ENCODE assay signal across 8 mouse cellular contexts in genomic region chr10:20361542-20362449, GRCm38 (mm10). TPM values are rescaled to one million over a fixed set of nuclear protein-coding genes. Genes with fewer than 3 reads are reported as not detected.
DNase-seq lines count a peak whose midpoint lies in the region; ATAC-seq lines count a peak whose summit lies in the region.

No protein-coding gene starts in this region.

- peak; percentile 81 for ATAC-seq in hindbrain, embryonic 16.5 days

- no peak overlapping the region for H3K4me2 ChIP-seq in hindbrain, embryonic 16.5 days (ENCODE audit: low read length)

- peak; percentile 21 to 27 for DNase-seq in heart, adult 18-20 months
- no peak for DNase-seq in heart, embryonic 10.5 days (ENCODE audit: low spot score)
- DNase-seq in 3T3-L1 (ENCODE audit: low read depth, low spot score) (peak; percentile 53), NIH3T3 (ENCODE audit: low read depth) (peak; percentile 70)
- peak; percentile 81 for DNase-seq in retina, embryonic 14.5 days (ENCODE audit: low spot score)
- DNase-seq in layer of hippocampus, adult 8-10 months (ENCODE audit: low spot score in 2 of 2) = no peak
- no peak for DNase-seq in urinary bladder, postnatal 14 days (ENCODE audit: low spot score)

- H3K36me3 ChIP-seq in heart, embryonic 10.5 days = peaks cover 22% of the 10 kb centered on the region
- no peaks in the 10 kb centered on the region for H3K36me3 ChIP-seq in hindbrain, embryonic 16.5 days (ENCODE audit: control insufficient read depth, insufficient read depth, low read length)

- WGBS in heart, embryonic 10.5 days = 59% methylated on average over 10 of the region's 10 CpGs
- 62% methylated on average over 10 of the region's 10 CpGs for WGBS in hindbrain, embryonic 16.5 days

- H3K4me3 ChIP-seq in heart, embryonic 10.5 days = no peak overlapping the region
- H3K4me3 ChIP-seq in hindbrain, embryonic 16.5 days (ENCODE audit: low read length) = no peak overlapping the region

- H3K9me3 ChIP-seq in heart, embryonic 10.5 days = no peaks in the 10 kb centered on the region
- no peaks in the 10 kb centered on the region for H3K9me3 ChIP-seq in hindbrain, embryonic 16.5 days (ENCODE audit: control insufficient read depth, low read length)

- H3K27ac ChIP-seq in heart, embryonic 10.5 days = no peak overlapping the region
- H3K27ac ChIP-seq in hindbrain, embryonic 16.5 days (ENCODE audit: low read depth, low read length) = no peak overlapping the region

- no peaks in the 10 kb centered on the region for H3K27me3 ChIP-seq in heart, embryonic 10.5 days (ENCODE audit: insufficient read depth, poor library complexity, severe bottlenecking)
- no peaks in the 10 kb centered on the region for H3K27me3 ChIP-seq in hindbrain, embryonic 16.5 days (replicated peaks; ENCODE audit: control insufficient read depth, insufficient read depth, low read length)

- no peaks in the 10 kb centered on the region for H3K4me1 ChIP-seq in heart, embryonic 10.5 days
- H3K4me1 ChIP-seq in hindbrain, embryonic 16.5 days (ENCODE audit: control insufficient read depth, insufficient read depth, low read depth, low read length) = no peaks in the 10 kb centered on the region

- no peak overlapping the region for H3K9ac ChIP-seq in hindbrain, embryonic 16.5 days (ENCODE audit: low read depth, low read length)

RNA-seq across cellular contexts. Expression of gene Mtfr2, which starts 14.2 kb away (rescaled TPM):
- total RNA-seq in heart, adult 18-20 months (2021) = under 1 TPM; 0.26 to 0.52 TPM
- 2.4 and 2.8 TPM in 2 replicates for polyA plus RNA-seq in heart, embryonic 10.5 days (2016; fragmentation: Nextera tagmentation; extraction: Ambion mirVana)
- polyA plus RNA-seq in hindbrain, embryonic 16.5 days (2015; fragmentation: Nextera tagmentation; extraction: Ambion mirVana) = 0.61 and 0.96 TPM in 2 replicates
- 1 to 10 TPM in 1 of 4 experiments, under 1 TPM in 3; 0.55 to 1.6 (median 0.83) TPM for total RNA-seq in layer of hippocampus, adult 8-10 months (2022)

RNA-seq across cellular contexts. Expression of gene Bclaf1, which starts 49.5 kb away (rescaled TPM):
- 10 to 100 TPM; 38.5 to 55.4 TPM for total RNA-seq in heart, adult 18-20 months (2021)
- polyA plus RNA-seq in heart, embryonic 10.5 days (2016; fragmentation: Nextera tagmentation; extraction: Ambion mirVana) = 105 and 116 TPM in 2 replicates
- polyA plus RNA-seq in hindbrain, embryonic 16.5 days (2015; fragmentation: Nextera tagmentation; extraction: Ambion mirVana) = 89.5 and 97.1 TPM in 2 replicates
- total RNA-seq in layer of hippocampus, adult 8-10 months (2022) = 100 to 1,000 TPM; 119 to 142 (median 137) TPM

Comparison
In these comparisons a context has a peak if more than half of its experiments do, and no peak if none do; other contexts are left out.
1. DNase-seq: peak in heart, adult 18-20 months (2 of 2), 3T3-L1 (single experiment), NIH3T3 (single experiment) and retina, embryonic 14.5 days (single experiment); none in heart, embryonic 10.5 days (single experiment), layer of hippocampus, adult 8-10 months (0 of 2) and urinary bladder, postnatal 14 days (single experiment).